Mouse (Mus musculus): ENCODE data around the gene Gm49601. TPM values are rescaled to one million over a fixed set of nuclear protein-coding genes. Genes with fewer than 3 reads are reported as not detected.
A peak's percentile ranks its signal among the peaks of the same experiment; 100 is the strongest.

The Gm49601 gene
- polyA plus RNA-seq, 1 experiment from 2014 or later: 6.0 TPM

- H3K4me2 ChIP-seq (replicated peaks): peak overlapping the region; percentile 96
- peaks cover 31% of the 10 kb centered on the region for H3K36me3 ChIP-seq
- peak overlapping the region; percentile 70 for H3K9ac ChIP-seq
- peaks cover 32% of the 10 kb centered on the region for H3K4me1 ChIP-seq
- peaks cover 92% of the 10 kb centered on the region for H3K27me3 ChIP-seq
- H3K27ac ChIP-seq: no peak overlapping the region
- peak overlapping the region; percentile 56 for H3K4me3 ChIP-seq
- ATAC-seq (ENCODE audit: low FRiP score, low read depth): no peak
- no peaks in the 10 kb centered on the region for H3K9me3 ChIP-seq
- under 1% methylated on average over 74 of the region's 74 CpGs for WGBS
Observed at GRCm38 (mm10) chr16:18620601-18621361, 5.4 kb downstream of the Gm49601 start.

GRCm38 (mm10) chr16:18620201-18620600 is 6.0 kb downstream of the Gm49601 start:
- no peak overlapping the region for H3K9ac ChIP-seq
- H3K9me3 ChIP-seq: no peaks in the 10 kb centered on the region
- no peak for ATAC-seq (ENCODE audit: low FRiP score, low read depth)
- peaks cover 31% of the 10 kb centered on the region for H3K4me1 ChIP-seq
- peak overlapping the region; percentile 56 for H3K4me3 ChIP-seq
- no peak overlapping the region for H3K27ac ChIP-seq
- peaks cover 29% of the 10 kb centered on the region for H3K36me3 ChIP-seq
- peak overlapping the region; percentile 96 for H3K4me2 ChIP-seq (replicated peaks)
- 27% methylated on average over 6 of the region's 6 CpGs for WGBS
- peaks cover 88% of the 10 kb centered on the region for H3K27me3 ChIP-seq

- no peak for ATAC-seq (ENCODE audit: low FRiP score, low read depth)
- no peaks in the 10 kb centered on the region for H3K9me3 ChIP-seq
- H3K4me2 ChIP-seq (replicated peaks): no peak overlapping the region
- 56% methylated on average over 4 of the region's 4 CpGs for WGBS
- H3K27me3 ChIP-seq: peaks cover 83% of the 10 kb centered on the region
- H3K4me3 ChIP-seq: no peak overlapping the region
- H3K4me1 ChIP-seq: peaks cover 31% of the 10 kb centered on the region
- no peak overlapping the region for H3K9ac ChIP-seq
- H3K27ac ChIP-seq: no peak overlapping the region
- peaks cover 18% of the 10 kb centered on the region for H3K36me3 ChIP-seq
Observed at GRCm38 (mm10) chr16:18619110-18619509, 7.1 kb downstream of the Gm49601 start.

GRCm38 (mm10) chr16:18618297-18618696 is 7.9 kb downstream of the Gm49601 start:
- 60% methylated on average over 2 of the region's 2 CpGs for WGBS
- H3K4me2 ChIP-seq (replicated peaks): no peak overlapping the region
- no peak for ATAC-seq (ENCODE audit: low FRiP score, low read depth)
- peaks cover 75% of the 10 kb centered on the region for H3K27me3 ChIP-seq
- H3K27ac ChIP-seq: no peak overlapping the region
- H3K4me3 ChIP-seq: no peak overlapping the region
- H3K9me3 ChIP-seq: no peaks in the 10 kb centered on the region
- no peak overlapping the region for H3K9ac ChIP-seq
- peaks cover 10% of the 10 kb centered on the region for H3K36me3 ChIP-seq
- peaks cover 31% of the 10 kb centered on the region for H3K4me1 ChIP-seq

GRCm38 (mm10) chr16:18617370-18618065 is 8.7 kb downstream of the Gm49601 start:
- H3K27ac ChIP-seq: no peak overlapping the region
- H3K27me3 ChIP-seq: peaks cover 67% of the 10 kb centered on the region
- no peaks in the 10 kb centered on the region for H3K9me3 ChIP-seq
- H3K4me3 ChIP-seq: peak overlapping the region; percentile 32
- H3K4me2 ChIP-seq (replicated peaks): peak overlapping the region; percentile 69
- peaks cover 2% of the 10 kb centered on the region for H3K36me3 ChIP-seq
- WGBS: 2% methylated on average over 27 of the region's 27 CpGs
- peak overlapping the region; percentile 39; the same call in 1 of the 2 replicates for H3K9ac ChIP-seq
- peak; percentile 29; the same call in 1 of the 2 replicates for ATAC-seq (ENCODE audit: low FRiP score, low read depth)
- peaks cover 35% of the 10 kb centered on the region for H3K4me1 ChIP-seq

- Histone ChIP-seq H3K27ac (no peak overlapping the region), H3K4me2 (replicated peaks) (no peak overlapping the region), H3K4me1 (peaks cover 25% of the 10 kb centered on the region), H3K9ac (no peak overlapping the region), H3K36me3 (no peaks in the 10 kb centered on the region), H3K27me3 (peaks cover 64% of the 10 kb centered on the region), H3K4me3 (no peak overlapping the region), H3K9me3 (no peaks in the 10 kb centered on the region)
- ATAC-seq (ENCODE audit: low FRiP score, low read depth): no peak
- 43% methylated on average over 3 of the region's 3 CpGs for WGBS
Observed at GRCm38 (mm10) chr16:18613301-18613700, 12.9 kb downstream of the Gm49601 start.

- Histone ChIP-seq H3K27ac (no peak overlapping the region), H3K4me1 (peaks cover 23% of the 10 kb centered on the region), H3K36me3 (no peaks in the 10 kb centered on the region), H3K9me3 (no peaks in the 10 kb centered on the region), H3K4me2 (replicated peaks) (no peak overlapping the region), H3K4me3 (no peak overlapping the region), H3K27me3 (peaks cover 62% of the 10 kb centered on the region), H3K9ac (0 out of 2 replicates have a peak overlapping the region, but pooled peaks have one; percentile 5)
- no peak for ATAC-seq (ENCODE audit: low FRiP score, low read depth)
- 29% methylated on average over 13 of the region's 13 CpGs for WGBS
Observed at GRCm38 (mm10) chr16:18611752-18612151, 14.5 kb downstream of the Gm49601 start.

- WGBS: 55% methylated on average over 2 of the region's 2 CpGs
Observed at GRCm38 (mm10) chr16:18609099-18609498, 17.1 kb downstream of the Gm49601 start.

GRCm38 (mm10) chr16:18608226-18608625 is 18.0 kb downstream of the Gm49601 start:
- H3K4me3 ChIP-seq: no peak overlapping the region
- H3K4me1 ChIP-seq: peaks cover 29% of the 10 kb centered on the region
- ATAC-seq (ENCODE audit: low FRiP score, low read depth): no peak; the same call in 1 of the 2 replicates
- 9% methylated on average over 11 of the region's 11 CpGs for WGBS
- no peaks in the 10 kb centered on the region for H3K36me3 ChIP-seq
- H3K9me3 ChIP-seq: no peaks in the 10 kb centered on the region
- H3K4me2 ChIP-seq (replicated peaks): peak overlapping the region; percentile 47
- peaks cover 47% of the 10 kb centered on the region for H3K27me3 ChIP-seq
- H3K27ac ChIP-seq: no peak overlapping the region
- no peak overlapping the region for H3K9ac ChIP-seq

More at GRCm38 (mm10) chr16:18609099-18609498, 17.1 kb downstream of the Gm49601 start:
- Histone ChIP-seq H3K4me1 (peaks cover 23% of the 10 kb centered on the region), H3K4me3 (no peak overlapping the region), H3K27me3 (peaks cover 47% of the 10 kb centered on the region), H3K9ac (no peak overlapping the region), H3K27ac (no peak overlapping the region), H3K36me3 (no peaks in the 10 kb centered on the region), H3K4me2 (replicated peaks) (no peak overlapping the region), H3K9me3 (no peaks in the 10 kb centered on the region)
- ATAC-seq (ENCODE audit: low FRiP score, low read depth): no peak

- no peak overlapping the region for H3K9ac ChIP-seq
- WGBS: 83% methylated on average over 5 of the region's 5 CpGs
- H3K4me2 ChIP-seq (replicated peaks): no peak overlapping the region
- no peaks in the 10 kb centered on the region for H3K36me3 ChIP-seq
- no peak for ATAC-seq (ENCODE audit: low FRiP score, low read depth)
- H3K9me3 ChIP-seq: no peaks in the 10 kb centered on the region
- peaks cover 32% of the 10 kb centered on the region for H3K4me1 ChIP-seq
- H3K27ac ChIP-seq: no peak overlapping the region
- peaks cover 30% of the 10 kb centered on the region for H3K27me3 ChIP-seq
- no peak overlapping the region for H3K4me3 ChIP-seq
Observed at GRCm38 (mm10) chr16:18605705-18606104, 20.5 kb downstream of the Gm49601 start.

GRCm38 (mm10) chr16:18604267-18604701 is 21.9 kb downstream of the Gm49601 start:
- 57% methylated on average over 8 of the region's 8 CpGs for WGBS
- Histone ChIP-seq H3K4me2 (replicated peaks) (no peak overlapping the region), H3K27ac (peak overlapping the region; percentile 61; the same call in 1 of the 2 replicates), H3K27me3 (peaks cover 17% of the 10 kb centered on the region), H3K9me3 (no peaks in the 10 kb centered on the region), H3K4me3 (no peak overlapping the region), H3K36me3 (no peaks in the 10 kb centered on the region), H3K4me1 (peaks cover 31% of the 10 kb centered on the region), H3K9ac (peak overlapping the region; percentile 51)
- ATAC-seq (ENCODE audit: low FRiP score, low read depth): peak; percentile 60

- WGBS: 61% methylated on average over 7 of the region's 7 CpGs
- H3K4me2 ChIP-seq (replicated peaks): no peak overlapping the region
- no peak overlapping the region for H3K4me3 ChIP-seq
- peaks cover 23% of the 10 kb centered on the region for H3K4me1 ChIP-seq
- no peaks in the 10 kb centered on the region for H3K36me3 ChIP-seq
- H3K27me3 ChIP-seq: 0 out of 2 replicates have a peak, but pooled peaks cover 5% of the 10 kb centered on the region
- 0 out of 2 replicates have a peak overlapping the region, but pooled peaks have one; percentile 6 for H3K9ac ChIP-seq
- H3K27ac ChIP-seq: no peak overlapping the region
- H3K9me3 ChIP-seq: no peaks in the 10 kb centered on the region
- ATAC-seq (ENCODE audit: low FRiP score, low read depth): no peak
Observed at GRCm38 (mm10) chr16:18601447-18601846, 24.8 kb downstream of the Gm49601 start.
